Mouse (Mus musculus): Measurements from ENCODE around the gene Rab11fip4. TPM values are rescaled to one million over a fixed set of nuclear protein-coding genes. Genes with fewer than 3 reads are reported as not detected.
A peak's percentile ranks its signal among the peaks of the same experiment; 100 is the strongest.
"Not testable (repeated sequence)": the region's sequence is repeated elsewhere in the genome, so short reads cannot be mapped to it uniquely, and the experiment has no call there.

Gene Rab11fip4
- total RNA-seq, 2 experiments from 2014 or later, result 142 to 144 TPM

DNA sequence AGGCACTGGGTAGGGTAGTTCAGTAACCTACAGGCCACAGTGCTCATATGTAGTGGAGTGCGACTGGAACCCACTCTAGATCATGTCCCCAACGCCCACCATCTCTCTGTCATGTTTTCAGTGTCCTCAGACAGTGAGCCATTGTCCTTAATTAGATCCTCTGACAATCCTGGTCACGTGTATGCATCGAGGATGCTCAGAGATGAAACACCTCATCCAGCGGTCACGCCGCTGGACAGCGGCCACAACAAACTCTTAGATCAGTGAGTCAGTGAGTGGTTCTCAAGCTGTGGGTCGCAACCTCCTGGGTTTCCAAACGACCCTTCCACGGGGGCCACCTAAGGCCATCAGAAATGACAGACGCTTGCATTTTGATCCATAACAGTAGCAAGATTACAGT, 84.3 kb downstream of the Rab11fip4 start:
- intact Hi-C loops (cut with DNase I), result no loop called here
- DNase-seq, result no peak

GRCm38 (mm10) chr11:79675994-79676393, 85.0 kb downstream of the Rab11fip4 start:
- intact Hi-C loops (cut with DNase I), result no loop called here
- DNase-seq, result no peak

- intact Hi-C loops (cut with DNase I), result no loop called here
- DNase-seq, result no peak
Measured at GRCm38 (mm10) chr11:79676483-79676967, 85.5 kb downstream of the Rab11fip4 start.

DNA sequence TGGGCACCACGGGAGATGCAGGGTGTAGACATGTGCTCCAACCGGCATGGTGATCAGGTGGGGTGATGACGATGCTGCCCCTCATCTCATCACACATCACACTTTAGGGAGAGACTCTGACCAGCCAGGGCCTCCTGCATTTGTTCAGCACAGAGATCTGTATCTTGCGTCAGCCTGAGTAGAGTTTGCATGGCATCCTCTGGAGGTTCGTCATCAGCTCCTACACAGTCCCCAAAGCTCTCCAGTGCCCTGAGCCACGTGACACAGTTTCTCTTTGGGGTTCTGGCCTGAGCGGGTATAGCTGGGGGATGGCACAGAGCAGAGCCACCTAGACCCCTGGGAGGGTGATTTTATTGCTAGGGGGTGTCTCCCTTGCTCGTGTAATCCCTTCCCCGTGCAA, 86.4 kb downstream of the Rab11fip4 start:
- DNase-seq, result no peak
- intact Hi-C loops (cut with DNase I), result no loop called here

GRCm38 (mm10) chr11:79678363-79679153, 87.5 kb downstream of the Rab11fip4 start:
- intact Hi-C loops (cut with DNase I), result no loop called here
- DNase-seq, result no peak

DNA sequence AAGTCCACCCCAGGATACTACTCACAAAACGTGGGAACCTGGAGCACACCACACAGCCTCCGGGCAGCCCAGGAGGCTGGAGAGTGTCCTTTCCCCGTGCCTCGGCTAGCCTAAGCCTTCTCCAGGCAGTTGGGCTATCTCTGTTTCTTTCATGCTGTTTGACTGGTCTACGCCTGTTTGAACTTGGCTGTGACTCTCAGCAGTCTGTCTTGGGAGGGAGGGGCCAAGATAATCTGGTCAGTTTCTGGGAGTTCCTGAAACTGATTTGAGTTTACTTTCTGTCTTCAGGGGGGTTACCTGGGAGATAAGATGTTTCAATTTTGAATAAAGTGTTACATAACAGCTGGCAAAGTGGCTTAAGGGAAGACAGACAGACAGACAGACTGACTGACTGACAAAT, 88.9 kb downstream of the Rab11fip4 start:
- DNase-seq, result no peak
- intact Hi-C loops (cut with DNase I), result no loop called here

DNA sequence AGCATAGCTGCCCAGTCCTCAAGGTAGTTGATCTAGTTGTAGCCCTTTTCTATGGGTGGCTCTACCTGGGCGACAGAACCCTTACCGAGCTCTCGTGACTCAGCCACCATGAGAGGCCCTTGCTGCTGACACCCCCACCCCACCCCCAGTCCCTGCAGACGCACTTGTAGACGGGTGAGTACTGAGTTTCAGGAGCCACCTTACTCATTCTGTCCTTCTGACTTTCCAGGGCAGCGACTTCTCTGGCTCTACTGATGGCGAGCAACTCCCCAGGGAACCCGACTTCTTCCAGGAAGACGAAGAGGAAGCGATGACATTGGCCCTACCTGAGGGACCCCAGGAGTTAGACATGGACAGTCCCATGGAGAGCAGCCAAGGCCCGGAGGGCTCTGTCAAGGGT, 89.5 kb downstream of the Rab11fip4 start:
- intact Hi-C loops (cut with DNase I), result no loop called here
- no peak for DNase-seq

DNA sequence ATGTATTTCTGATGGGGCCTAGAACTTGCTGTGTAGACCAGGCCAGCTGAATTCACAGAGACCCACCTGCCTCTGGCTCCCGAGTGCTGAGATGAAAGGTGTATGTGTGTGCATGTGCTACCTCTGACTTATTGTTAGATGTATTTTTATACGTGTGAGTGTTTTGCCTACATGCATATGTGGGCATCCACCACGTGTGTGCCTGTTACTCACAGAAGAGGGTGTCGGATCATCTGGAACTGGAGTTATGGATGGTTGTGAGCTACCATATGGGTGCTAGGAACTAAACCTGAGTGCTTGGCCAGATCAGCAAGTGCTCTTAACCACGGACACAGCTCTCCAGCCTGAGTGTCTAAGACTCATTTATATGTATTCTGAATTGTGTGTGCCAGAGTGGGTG, 90.2 kb downstream of the Rab11fip4 start:
- DNase-seq, result no peak

DNA sequence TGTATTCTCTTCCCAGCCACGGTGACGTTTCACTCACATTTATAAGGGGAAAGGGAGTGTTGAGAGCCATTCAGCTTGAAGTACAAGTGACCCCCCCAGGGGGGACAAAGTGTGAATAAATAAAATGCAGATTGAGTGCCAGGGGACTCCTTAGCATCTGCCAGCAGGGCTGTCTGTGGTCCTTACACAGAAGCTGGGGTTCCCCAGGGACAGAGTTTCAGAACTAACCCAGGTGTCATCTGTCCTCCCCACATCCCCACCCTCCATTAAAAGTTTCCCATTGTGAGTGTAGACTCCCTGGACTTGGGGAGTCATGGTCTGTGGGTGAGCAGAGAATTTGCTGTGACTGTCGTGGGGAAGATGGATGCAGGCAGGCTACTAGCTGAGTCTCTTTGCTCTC, 90.8 kb downstream of the Rab11fip4 start:
- no peak for DNase-seq
- intact Hi-C loops (cut with DNase I), result no loop called here

More for the DNA sequence above, 90.2 kb downstream of the Rab11fip4 start:
- intact Hi-C loops (cut with DNase I), result no loop called here

GRCm38 (mm10) chr11:79685109-79685508, 94.1 kb downstream of the Rab11fip4 start:
- intact Hi-C loops (cut with DNase I), result loop anchor here (5.0 kb wide), 1 partner anchor 98 kb away; no protein-coding TSS in a partner anchor

DNA sequence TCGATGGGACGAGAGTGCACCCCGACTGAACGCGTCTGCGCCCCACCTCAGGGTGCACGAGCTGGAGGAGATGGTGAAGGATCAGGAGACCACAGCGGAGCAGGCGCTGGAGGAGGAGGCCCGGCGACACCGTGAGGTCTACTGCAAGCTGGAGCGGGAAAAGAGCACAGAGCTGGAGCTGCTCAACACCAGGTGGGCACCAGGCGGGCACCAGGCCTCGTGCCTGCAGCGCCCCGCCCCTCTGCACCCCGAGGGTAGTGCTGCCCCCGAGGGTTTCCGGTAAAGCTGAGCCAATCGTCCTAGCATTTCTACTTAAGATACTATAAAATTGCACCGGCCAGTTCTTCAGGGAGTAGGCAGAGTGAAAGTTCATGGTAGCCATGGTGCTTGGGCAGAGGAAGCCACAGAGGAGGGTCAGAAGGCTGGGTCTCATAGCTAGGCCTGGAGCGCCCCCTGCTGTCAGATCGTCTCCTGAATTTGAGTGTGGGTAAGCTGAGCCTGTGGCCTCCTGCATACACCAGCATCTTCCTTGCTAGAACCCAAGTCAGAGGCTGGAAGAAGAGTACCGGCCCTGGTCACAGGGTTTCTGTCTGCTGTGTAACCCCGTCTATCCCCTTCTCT, 95.6 kb downstream of the Rab11fip4 start:
- DNase-seq, result peak; percentile 93
- intact Hi-C loops (cut with DNase I), result loop anchor here (5.0 kb wide), 1 partner anchor 99 kb away; no protein-coding TSS in a partner anchor

More at GRCm38 (mm10) chr11:79685109-79685508, 94.1 kb downstream of the Rab11fip4 start:
- no peak for DNase-seq

DNA sequence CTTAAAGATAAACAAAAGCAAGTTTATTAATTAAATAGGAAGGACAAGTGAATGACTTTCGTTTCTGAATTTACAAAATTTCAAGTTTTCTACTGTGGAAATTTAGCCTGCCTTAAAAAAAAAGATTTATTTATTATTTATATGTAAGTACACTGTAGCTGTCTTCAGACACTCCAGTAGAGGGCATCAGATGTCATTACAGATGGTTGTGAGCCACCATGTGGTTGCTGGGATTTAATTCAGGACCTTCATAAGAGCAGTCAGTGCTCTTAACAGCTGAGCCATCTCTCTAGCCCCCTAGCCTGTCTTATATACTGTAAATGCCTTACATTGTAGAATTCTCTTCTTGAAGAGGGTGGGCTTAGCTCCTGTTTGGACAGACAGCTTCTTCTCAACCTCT, 98.9 kb downstream of the Rab11fip4 start:
- intact Hi-C loops (cut with DNase I), result loop anchor here (5.0 kb wide), 1 partner anchor 103 kb away; no protein-coding TSS in a partner anchor
- no peak for DNase-seq

GRCm38 (mm10) chr11:79691513-79691912, 100.5 kb downstream of the Rab11fip4 start:
- DNase-seq, result no peak
- intact Hi-C loops (cut with DNase I), result no loop called here

- DNase-seq, result no peak
- intact Hi-C loops (cut with DNase I), result no loop called here
Measured at GRCm38 (mm10) chr11:79696390-79697307, 105.6 kb downstream of the Rab11fip4 start.

DNA sequence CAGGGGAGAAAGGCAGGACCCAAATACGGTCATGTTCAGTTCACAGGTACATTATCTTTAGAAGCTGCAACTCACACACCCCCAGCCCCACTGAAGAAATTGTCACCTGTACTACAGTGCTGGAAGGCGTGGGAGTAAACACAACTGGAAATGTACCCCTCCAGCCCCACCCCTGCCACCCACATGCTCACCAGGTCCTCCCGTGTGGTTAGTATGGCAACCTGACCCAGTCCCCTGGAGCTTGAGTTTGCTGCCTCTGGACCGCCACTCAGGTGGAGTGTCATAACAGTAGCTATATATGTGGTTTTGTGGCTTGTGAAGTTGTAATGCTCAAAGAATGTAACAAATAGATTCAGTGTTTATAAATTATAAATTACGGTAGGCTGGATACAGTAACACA, 107.1 kb downstream of the Rab11fip4 start:
- no peak for DNase-seq
- intact Hi-C loops (cut with DNase I), result no loop called here

GRCm38 (mm10) chr11:79698542-79698941, 107.5 kb downstream of the Rab11fip4 start:
- intact Hi-C loops (cut with DNase I); DNase-seq: not testable (repeated sequence)

GRCm38 (mm10) chr11:79701466-79701865, 110.5 kb downstream of the Rab11fip4 start:
- intact Hi-C loops (cut with DNase I), result no loop called here
- no peak for DNase-seq

DNA sequence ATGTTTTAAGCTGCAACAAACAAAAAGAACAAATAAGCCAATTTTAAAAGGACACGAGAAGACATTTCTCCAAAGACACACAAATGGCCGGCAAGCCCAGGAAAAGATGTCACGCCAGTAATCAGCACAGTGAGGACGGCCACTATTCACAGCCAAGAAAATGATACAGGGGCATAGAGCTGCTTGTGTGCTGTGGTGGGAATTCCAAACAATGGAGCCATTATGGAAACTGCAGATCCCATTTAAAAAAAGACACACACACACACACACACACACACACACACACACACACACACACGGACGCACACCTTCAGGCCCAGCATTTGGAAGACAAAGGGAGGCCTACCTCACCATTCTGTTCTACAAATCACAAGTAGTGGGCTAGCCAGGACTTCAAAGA, 111.1 kb downstream of the Rab11fip4 start:
- intact Hi-C loops (cut with DNase I), result no loop called here
- DNase-seq, result no peak

DNA sequence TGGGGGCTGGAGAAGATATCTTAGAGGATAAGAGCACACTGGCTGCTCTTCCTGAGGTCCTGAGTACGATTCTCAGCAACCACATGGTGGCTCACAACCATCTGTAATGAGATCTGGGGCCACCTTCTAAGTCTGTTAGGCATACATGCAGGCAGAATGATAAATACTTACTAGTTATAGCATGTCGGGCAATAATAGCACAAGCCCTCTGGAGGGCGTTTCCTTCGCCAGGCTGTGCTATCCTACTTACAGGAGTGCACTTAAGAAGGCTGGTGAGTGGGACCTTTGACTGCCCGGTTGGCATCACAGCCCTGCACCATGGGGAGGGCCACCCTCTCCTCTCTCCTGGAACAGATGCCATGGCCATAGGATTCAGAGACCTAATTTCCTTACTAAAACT, 112.4 kb downstream of the Rab11fip4 start:
- peak; percentile 40 for DNase-seq
- intact Hi-C loops (cut with DNase I), result no loop called here

DNA sequence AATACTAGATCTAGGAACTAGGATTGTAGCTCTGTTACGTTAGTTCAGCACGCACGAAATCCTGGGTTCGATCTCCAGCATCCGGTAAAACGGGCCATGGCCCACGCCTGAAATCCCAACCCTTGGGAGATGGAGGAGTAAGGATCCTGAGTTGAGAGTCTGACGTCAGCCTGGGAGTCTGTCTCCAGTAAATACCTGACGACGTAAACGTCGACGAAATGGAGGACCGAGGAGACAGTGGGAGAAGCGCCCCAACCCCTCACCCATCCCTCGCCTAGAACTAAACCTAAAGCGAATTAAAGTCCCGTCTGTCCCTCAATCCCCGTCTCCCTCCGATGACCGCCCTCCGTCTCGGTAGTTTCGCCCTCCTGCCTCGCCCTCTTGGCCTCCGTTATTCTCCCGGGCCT, 112.9 kb downstream of the Rab11fip4 start:
- intact Hi-C loops (cut with DNase I), result no loop called here
- no peak for DNase-seq
